Mouse (Mus musculus) hindbrain, embryonic 15.5 days (tissue): Measurements from ENCODE around the gene Trim52. TPM values are rescaled to one million over a fixed set of nuclear protein-coding genes. Genes with fewer than 3 reads are reported as not detected.
"Not testable (repeated sequence)": the region's sequence is repeated elsewhere in the genome, so short reads cannot be mapped to it uniquely, and the experiment has no call there.

Source experiments
- ATAC-seq: fragments of 200-750 bp; cut with Nextera tagmentation; 2 replicates; pipeline ENCODE4 v1.8.0; 2017; ENCODE audit warnings: low read depth, moderate number of reproducible peaks, moderate TSS enrichment; ENCODE audit not compliant: low FRiP score
- H3K27ac ChIP-seq: fragments of 300-500 bp; sonication (generic); replicated peaks from 2 replicates; pipeline ENCODE4 v1.5.1; 2015; ENCODE audit warnings: mild to moderate bottlenecking, inconsistent platforms
- H3K27me3 ChIP-seq: fragments of 300-500 bp; sonication (generic); 2 replicates; pipeline ENCODE4 v1.6.1; 2015; ENCODE audit warnings: control low read depth, inconsistent platforms
- H3K36me3 ChIP-seq: fragments of 300-500 bp; sonication (generic); 2 replicates; pipeline ENCODE4 v1.6.1; 2015; ENCODE audit warnings: control low read depth, inconsistent platforms
- H3K4me1 ChIP-seq: fragments of 300-500 bp; sonication (generic); replicated peaks from 2 replicates; pipeline ENCODE4 v1.6.1; 2015; ENCODE audit warnings: control low read depth, inconsistent platforms
- H3K4me2 ChIP-seq: fragments of 300-500 bp; sonication (generic); 2 replicates; pipeline ENCODE4 v1.6.1; 2015; ENCODE audit warnings: moderate library complexity, mild to moderate bottlenecking, inconsistent platforms
- H3K4me3 ChIP-seq: fragments of 300-500 bp; sonication (generic); 2 replicates; pipeline ENCODE4 v1.5.1; 2015; ENCODE audit warnings: mild to moderate bottlenecking, inconsistent platforms
- H3K9ac ChIP-seq: fragments of 300-500 bp; sonication (generic); 2 replicates; pipeline ENCODE4 v1.6.1; 2015; ENCODE audit warnings: inconsistent platforms
- H3K9me3 ChIP-seq: fragments of 300-500 bp; sonication (generic); 2 replicates; pipeline ENCODE4 v1.6.1; 2016; ENCODE audit warnings: control low read depth, inconsistent platforms
- WGBS: fragments of 180-500 bp; shearing (Covaris S2); methylation state at CpG from one replicate; pipeline ENCODE4 v1.1.7; 2015; 5-methylcytosine and 5-hydroxymethylcytosine counted together
- polyA plus RNA-seq: library from polyadenylated mRNA; unstranded; fragments of >200 nt; fragmentation: Nextera tagmentation; extraction: Ambion mirVana; gene quantifications from 2 replicates; pipeline ENCODE4 v1.2.1, GENCODE M21; 2015

The Trim52 gene
- polyA plus RNA-seq, 1 experiment from 2014 or later: not detected

DNA sequence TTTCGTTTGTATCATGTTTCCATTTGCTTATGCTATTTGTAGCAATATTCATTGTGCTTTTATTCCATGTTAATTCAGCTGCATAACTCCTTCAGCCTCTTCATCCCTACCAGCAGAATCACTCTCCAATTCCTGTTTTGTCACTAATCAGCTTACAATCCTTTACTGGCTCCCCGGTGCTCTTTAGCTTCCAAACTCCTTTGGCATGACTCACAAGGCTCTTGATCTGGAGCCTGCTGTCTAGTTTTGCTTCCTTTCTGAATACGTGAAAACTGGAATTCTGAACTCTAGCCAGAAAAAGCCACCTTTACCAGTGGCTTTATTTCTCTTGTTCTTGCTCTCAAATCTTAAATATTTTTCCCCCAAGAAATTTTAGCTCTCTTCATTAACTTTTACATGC lies 56.3 kb downstream of the Trim52 start:
- no peak for ATAC-seq
- Histone ChIP-seq H3K4me3 (no peak overlapping the region), H3K4me1 (no peaks in the 10 kb centered on the region), H3K9me3 (no peaks in the 10 kb centered on the region), H3K9ac (no peak overlapping the region), H3K36me3 (no peaks in the 10 kb centered on the region), H3K27me3 (no peaks in the 10 kb centered on the region), H3K27ac (no peak overlapping the region), H3K4me2 (no peak overlapping the region)
- 64% methylated on average over 3 of the region's 3 CpGs for WGBS

DNA sequence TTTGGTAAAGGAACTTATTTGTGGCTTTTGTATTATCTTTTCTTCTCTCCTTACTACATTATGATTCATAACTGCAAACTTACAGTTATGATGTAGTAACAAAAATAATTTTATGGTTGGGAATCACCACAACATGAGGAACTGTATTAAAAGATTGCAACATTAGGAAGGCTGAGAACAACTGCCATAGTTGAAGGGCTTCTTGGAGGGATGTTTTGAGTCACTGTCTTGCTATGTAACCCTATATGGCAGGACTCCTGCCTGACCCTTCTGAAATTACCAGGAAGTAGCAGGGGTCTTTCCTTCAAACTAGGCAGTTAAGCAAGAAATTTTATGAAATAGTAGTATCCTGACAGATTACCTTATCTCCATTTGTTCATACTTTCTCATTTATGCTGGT lies 57.2 kb downstream of the Trim52 start:
- Histone ChIP-seq H3K4me1 (no peaks in the 10 kb centered on the region), H3K4me2 (no peak overlapping the region), H3K27ac (no peak overlapping the region), H3K36me3 (no peaks in the 10 kb centered on the region), H3K9me3 (no peaks in the 10 kb centered on the region), H3K9ac (no peak overlapping the region), H3K27me3 (no peaks in the 10 kb centered on the region), H3K4me3 (no peak overlapping the region)
- no peak for ATAC-seq

DNA sequence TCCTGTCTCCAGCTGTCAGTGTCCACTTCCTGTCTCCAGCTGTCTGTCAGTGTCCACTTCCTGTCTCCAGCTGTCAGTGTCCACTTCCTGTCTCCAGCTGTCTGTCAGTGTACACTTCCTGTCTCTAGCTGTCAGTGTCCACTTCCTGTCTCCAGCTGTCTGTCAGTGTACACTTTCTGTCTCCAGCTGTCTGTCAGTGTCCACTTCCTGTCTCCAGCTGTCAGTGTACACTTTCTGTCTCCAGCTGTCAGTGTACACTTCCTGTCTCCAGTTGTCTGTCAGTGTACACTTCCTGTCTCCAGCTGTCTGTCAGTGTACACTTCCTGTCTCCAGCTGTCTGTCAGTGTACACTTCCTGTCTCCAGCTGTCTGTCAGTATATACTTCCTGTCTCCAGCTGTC lies 57.9 kb downstream of the Trim52 start:
- not testable (repeated sequence) for H3K36me3 ChIP-seq, H3K9me3 ChIP-seq, ATAC-seq, H3K4me3 ChIP-seq, H3K4me2 ChIP-seq, H3K27me3 ChIP-seq, H3K27ac ChIP-seq, H3K9ac ChIP-seq, H3K4me1 ChIP-seq

DNA sequence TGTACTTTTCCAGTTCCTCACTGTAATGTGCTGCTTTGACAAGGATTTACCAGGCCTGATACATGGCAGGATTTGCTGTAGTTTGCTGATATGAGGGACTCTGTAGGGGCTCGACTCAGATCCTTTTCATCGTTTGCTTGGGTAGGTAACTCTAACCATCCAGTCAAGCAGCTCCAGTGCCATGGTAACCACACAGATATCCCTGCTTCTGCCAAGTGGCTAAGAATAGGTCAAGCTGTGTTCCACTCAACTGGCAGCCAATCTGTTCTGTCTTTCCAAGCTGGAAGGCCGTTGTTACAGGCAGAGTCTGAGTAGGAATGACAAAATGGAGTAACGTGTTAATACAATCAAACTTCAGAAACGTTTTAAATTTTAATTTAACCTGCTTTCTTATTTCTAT lies 70.9 kb downstream of the Trim52 start:
- no peaks in the 10 kb centered on the region for H3K9me3 ChIP-seq
- H3K4me2 ChIP-seq: no peak overlapping the region
- no peak overlapping the region for H3K27ac ChIP-seq
- no peak overlapping the region for H3K9ac ChIP-seq
- WGBS: 41% methylated on average over 5 of the region's 5 CpGs
- no peaks in the 10 kb centered on the region for H3K27me3 ChIP-seq
- H3K4me3 ChIP-seq: no peak overlapping the region
- no peaks in the 10 kb centered on the region for H3K4me1 ChIP-seq
- H3K36me3 ChIP-seq: no peaks in the 10 kb centered on the region
- ATAC-seq: peak; percentile 88

DNA sequence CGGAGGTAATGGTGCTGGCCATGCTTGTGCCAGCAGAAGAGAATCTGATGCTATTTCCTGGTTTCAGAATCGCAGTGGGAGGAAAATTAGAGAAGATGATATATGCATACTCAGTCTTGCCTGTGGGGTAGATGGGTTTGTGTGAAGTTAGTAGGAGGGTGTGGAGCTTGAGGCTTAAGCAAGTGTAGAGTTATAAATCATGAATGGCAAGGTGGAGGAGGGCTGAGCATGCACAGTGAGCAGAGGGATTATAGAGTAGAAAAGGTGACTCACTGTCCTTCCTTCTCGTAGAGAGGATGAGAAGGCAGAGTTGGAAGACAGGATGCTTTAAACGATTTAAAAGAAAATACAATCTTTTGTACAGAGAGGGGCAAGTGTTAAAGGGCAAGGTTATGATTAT lies 72.2 kb downstream of the Trim52 start:
- H3K27ac ChIP-seq: no peak overlapping the region
- H3K4me1 ChIP-seq: no peaks in the 10 kb centered on the region
- H3K4me3 ChIP-seq: no peak overlapping the region
- ATAC-seq: no peak
- no peaks in the 10 kb centered on the region for H3K9me3 ChIP-seq
- H3K9ac ChIP-seq: no peak overlapping the region
- H3K36me3 ChIP-seq: no peaks in the 10 kb centered on the region
- H3K4me2 ChIP-seq: no peak overlapping the region
- H3K27me3 ChIP-seq: no peaks in the 10 kb centered on the region
- WGBS: 83% methylated on average over 4 of the region's 4 CpGs

DNA sequence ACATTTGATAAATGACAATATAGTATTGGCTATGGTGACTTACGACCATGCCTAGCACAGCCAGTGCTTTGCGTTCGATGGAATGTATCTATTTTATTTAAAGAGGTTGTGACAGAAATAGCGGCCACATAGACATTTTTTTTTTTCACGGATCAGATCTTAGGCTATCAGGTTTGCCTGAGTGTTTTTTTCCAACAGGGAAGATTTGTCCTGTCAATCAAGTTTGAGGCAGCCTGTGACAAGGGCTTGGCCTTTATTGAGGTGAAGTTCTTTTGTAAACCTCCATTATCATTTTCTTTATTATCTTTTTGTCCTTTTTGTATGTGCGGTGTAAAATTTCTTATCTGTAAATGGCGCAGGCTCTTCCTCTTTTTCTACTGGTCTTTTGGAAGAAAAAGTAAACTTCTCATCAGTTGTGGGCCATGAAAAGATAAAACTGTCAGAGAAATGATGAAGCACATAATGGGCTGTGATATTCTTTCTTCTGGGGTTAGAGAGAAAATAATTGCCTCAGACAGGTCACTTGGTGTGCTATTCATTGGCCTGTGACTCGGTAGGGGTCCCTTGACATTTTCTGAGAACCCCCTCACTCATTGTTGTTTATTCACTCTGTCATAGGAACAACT lies 73.2 kb downstream of the Trim52 start:
- ATAC-seq: no peak
- Histone ChIP-seq H3K4me2 (no peak overlapping the region), H3K4me1 (no peaks in the 10 kb centered on the region), H3K36me3 (no peaks in the 10 kb centered on the region), H3K27ac (no peak overlapping the region), H3K9me3 (no peaks in the 10 kb centered on the region), H3K9ac (no peak overlapping the region), H3K4me3 (no peak overlapping the region), H3K27me3 (no peaks in the 10 kb centered on the region)
- 35% methylated on average over 8 of the region's 8 CpGs for WGBS

DNA sequence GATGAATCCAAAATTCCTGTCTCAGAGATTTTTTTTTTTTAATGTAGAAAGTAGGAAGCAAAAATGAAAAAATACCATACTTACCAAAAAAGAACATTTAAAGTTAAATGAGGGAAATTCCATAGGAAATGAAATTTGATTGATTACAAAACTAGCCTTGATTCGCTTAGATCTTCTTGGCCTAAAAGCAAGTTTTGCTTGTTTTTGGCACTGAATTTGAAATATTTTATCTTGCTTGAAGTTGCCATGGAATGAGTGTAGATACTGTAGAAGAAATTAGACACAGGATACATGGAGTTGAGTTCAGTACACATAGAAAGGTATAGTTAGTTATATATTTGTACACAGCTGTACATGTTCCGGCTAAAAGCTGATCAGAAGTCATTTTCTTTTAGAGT lies 73.7 kb downstream of the Trim52 start:
- H3K36me3 ChIP-seq: no peaks in the 10 kb centered on the region
- H3K4me2 ChIP-seq: no peak overlapping the region
- H3K9ac ChIP-seq: no peak overlapping the region
- no peaks in the 10 kb centered on the region for H3K9me3 ChIP-seq
- H3K27me3 ChIP-seq: no peaks in the 10 kb centered on the region
- ATAC-seq: no peak
- H3K4me1 ChIP-seq: no peaks in the 10 kb centered on the region
- H3K4me3 ChIP-seq: no peak overlapping the region
- 74% methylated on average over 2 of the region's 2 CpGs for WGBS
- no peak overlapping the region for H3K27ac ChIP-seq

DNA sequence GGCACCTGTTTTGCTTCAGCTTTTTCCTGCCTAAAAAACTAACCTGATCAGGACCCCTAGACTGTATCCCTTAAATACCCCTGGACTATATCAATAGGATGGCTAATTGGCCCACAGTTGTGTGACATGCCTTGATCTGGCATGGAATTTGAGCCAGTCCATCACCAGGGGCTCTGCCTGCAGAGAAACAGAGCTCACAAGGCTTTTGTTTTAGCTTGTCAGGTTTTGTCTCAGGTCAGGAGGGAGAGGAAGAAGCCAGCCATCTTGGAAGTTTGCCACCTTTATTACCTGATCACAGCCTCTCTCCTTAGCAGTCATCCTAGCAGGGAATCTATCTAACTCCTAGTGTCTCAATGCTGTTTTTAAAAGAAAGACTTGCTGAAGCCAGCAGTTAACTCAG lies 74.6 kb downstream of the Trim52 start:
- Histone ChIP-seq H3K4me2 (no peak overlapping the region), H3K27ac (no peak overlapping the region), H3K4me3 (no peak overlapping the region), H3K4me1 (no peaks in the 10 kb centered on the region), H3K9ac (no peak overlapping the region), H3K27me3 (no peaks in the 10 kb centered on the region), H3K9me3 (no peaks in the 10 kb centered on the region), H3K36me3 (no peaks in the 10 kb centered on the region)
- ATAC-seq: no peak

DNA sequence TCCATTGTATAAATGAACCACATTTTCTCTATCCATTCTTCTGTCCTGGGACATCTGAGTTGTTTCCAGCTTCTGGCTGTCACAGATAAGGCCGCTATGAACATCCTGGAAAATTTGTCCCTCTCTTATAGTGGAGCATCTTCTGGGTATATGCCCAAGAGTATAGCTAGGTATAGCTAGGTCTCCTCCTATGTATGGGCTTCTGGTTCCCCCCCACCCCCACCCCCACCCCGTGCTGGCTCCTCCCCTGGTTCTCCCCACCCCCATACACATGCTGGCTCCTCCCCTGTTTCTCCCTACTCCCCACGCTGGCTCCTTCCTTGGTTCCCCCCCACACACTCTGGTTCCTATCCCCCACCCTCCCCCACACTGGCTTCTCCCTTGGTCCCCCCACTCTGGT lies 78.0 kb downstream of the Trim52 start:
- Histone ChIP-seq H3K36me3 (no peaks in the 10 kb centered on the region), H3K4me1 (no peaks in the 10 kb centered on the region), H3K27ac (no peak overlapping the region), H3K4me3 (no peak overlapping the region), H3K9ac (no peak overlapping the region), H3K27me3 (no peaks in the 10 kb centered on the region), H3K9me3 (no peaks in the 10 kb centered on the region), H3K4me2 (no peak overlapping the region)
- 75% methylated on average over 3 of the region's 3 CpGs for WGBS
- no peak for ATAC-seq

Other genes with a start within 250 kb of the Trim52 start
- 35.2 and 35.5 TPM in 2 replicates for gene Spry2, start 209.4 kb upstream of the Trim52 start, polyA plus RNA-seq